ENCODE assay signal across 25 mouse cellular contexts in genomic region chr15:95411949-95412741, GRCm38 (mm10).
A peak's percentile ranks its signal among the peaks of the same experiment; 100 is the strongest.
DNase-seq lines count a peak whose midpoint lies in the region; ATAC-seq and TF ChIP-seq lines count a peak whose summit lies in the region.
"Had no signal": no experiment of that assay in that cellular context is flagged by ENCODE, and none has a peak within 500 bp of the region (broad histone marks: within the 10 kb centered on the region; RNA-seq: fewer than 3 reads in every experiment).

No protein-coding gene starts in this region.

- no peak overlapping the region for H3K27ac ChIP-seq in intestine, embryonic 14.5 days (ENCODE audit: low read depth)
- no peak overlapping the region for H3K27ac ChIP-seq in intestine, embryonic 16.5 days (ENCODE audit: low read length)
- H3K27ac ChIP-seq in hindbrain, embryonic 11.5 days (ENCODE audit: low read depth, low read length): peak overlapping the region; percentile 51
- H3K27ac ChIP-seq in midbrain, embryonic 15.5 days: peak overlapping the region; percentile 34; the same call in 1 of the 2 replicates
- no peak overlapping the region for H3K27ac ChIP-seq in kidney, embryonic 14.5 days (ENCODE audit: low read depth, low read length)
- H3K27ac ChIP-seq: forebrain, embryonic 12.5 days; hindbrain, embryonic 15.5 days; liver, embryonic 13.5 days had no signal

- no peaks in the 10 kb centered on the region for H3K4me1 ChIP-seq in intestine, embryonic 14.5 days (replicated peaks; ENCODE audit: control insufficient read depth, insufficient read depth, low read length)
- H3K4me1 ChIP-seq in intestine, embryonic 16.5 days (ENCODE audit: control insufficient read depth, insufficient read depth, low read length): no peaks in the 10 kb centered on the region
- no peaks in the 10 kb centered on the region for H3K4me1 ChIP-seq in hindbrain, embryonic 11.5 days (replicated peaks; ENCODE audit: control insufficient read depth, insufficient read depth, low read length)
- peaks cover 11% of the 10 kb centered on the region; the same call in 1 of the 2 replicates for H3K4me1 ChIP-seq in midbrain, embryonic 15.5 days
- H3K4me1 ChIP-seq in kidney, embryonic 14.5 days (ENCODE audit: control insufficient read depth, insufficient read depth, low read length): no peaks in the 10 kb centered on the region
- H3K4me1 ChIP-seq: liver, embryonic 13.5 days had no signal

- DNase-seq in intestine, embryonic 14.5 days (ENCODE audit: low spot score): no peak
- DNase-seq in brain, embryonic 14.5 days (ENCODE audit: low read depth): peak; percentile 33
- no peak for DNase-seq in hindbrain, embryonic 11.5 days (ENCODE audit: low spot score)
- DNase-seq in thymus, postnatal 14 days: no peak
- DNase-seq in right cerebral cortex, postnatal 25 days: no peak
- DNase-seq: adrenal gland, adult 8-10 months; B cell, adult 2 months; cerebellum, adult 18-20 months; cerebellum, postnatal 36 days; kidney, adult 11 months; kidney, postnatal 4 days; liver, embryonic 13.5 days; lung, adult 2 months; lung, postnatal 14 days; spleen, adult 18-20 months had no signal

- peak; percentile 64; the same call in 1 of the 2 replicates for ATAC-seq in intestine, embryonic 14.5 days (replicated peaks; ENCODE audit: low FRiP score, low TSS enrichment, low read depth)
- ATAC-seq in intestine, embryonic 16.5 days: no peak
- peak; percentile 59 for ATAC-seq in hindbrain, embryonic 11.5 days (ENCODE audit: low FRiP score)
- ATAC-seq in midbrain, embryonic 15.5 days (replicated peaks): no peak
- ATAC-seq in kidney, embryonic 14.5 days (ENCODE audit: low FRiP score, low TSS enrichment): no peak
- ATAC-seq: activated CD4-positive, CD25-positive, alpha-beta regulatory T cell, adult 4 months had no signal

- H3K36me3 ChIP-seq in intestine, embryonic 14.5 days (ENCODE audit: control insufficient read depth, insufficient read depth, low read length): no peaks in the 10 kb centered on the region
- H3K36me3 ChIP-seq in intestine, embryonic 16.5 days (ENCODE audit: control insufficient read depth, insufficient read depth, low read length): no peaks in the 10 kb centered on the region
- H3K36me3 ChIP-seq in hindbrain, embryonic 11.5 days (ENCODE audit: control insufficient read depth, insufficient read depth, low read length): no peaks in the 10 kb centered on the region
- H3K36me3 ChIP-seq in midbrain, embryonic 15.5 days (replicated peaks): no peaks in the 10 kb centered on the region
- H3K36me3 ChIP-seq in kidney, embryonic 14.5 days (ENCODE audit: control insufficient read depth, insufficient read depth, low read length): no peaks in the 10 kb centered on the region
- H3K36me3 ChIP-seq: G1E; liver, embryonic 13.5 days had no signal

- no peak for TF ChIP-seq POLR2A in brain, embryonic 14.5 days (IDR thresholded peaks at IDR 0.05; ENCODE audit: borderline replicate concordance, extremely low read depth, insufficient read depth, insufficient read length, poor library complexity, severe bottlenecking)

- no peaks in the 10 kb centered on the region for H3K27me3 ChIP-seq in intestine, embryonic 14.5 days (replicated peaks; ENCODE audit: control insufficient read depth, insufficient read depth, low read length)
- no peaks in the 10 kb centered on the region for H3K27me3 ChIP-seq in intestine, embryonic 16.5 days (replicated peaks; ENCODE audit: control insufficient read depth, insufficient read depth, low read length)
- H3K27me3 ChIP-seq in hindbrain, embryonic 11.5 days (ENCODE audit: control insufficient read depth, insufficient read depth, low read length): no peaks in the 10 kb centered on the region
- no peaks in the 10 kb centered on the region for H3K27me3 ChIP-seq in midbrain, embryonic 15.5 days (replicated peaks)
- H3K27me3 ChIP-seq in kidney, embryonic 14.5 days (ENCODE audit: control insufficient read depth, insufficient read depth, low read length): no peaks in the 10 kb centered on the region
- H3K27me3 ChIP-seq: CH12.LX; forebrain, embryonic 12.5 days; hindbrain, embryonic 15.5 days; liver, embryonic 13.5 days had no signal

- no peak overlapping the region for H3K9ac ChIP-seq in intestine, embryonic 14.5 days (ENCODE audit: low read length)
- no peak overlapping the region for H3K9ac ChIP-seq in intestine, embryonic 16.5 days (ENCODE audit: low read depth, low read length)
- H3K9ac ChIP-seq in hindbrain, embryonic 11.5 days (ENCODE audit: low read depth, low read length): no peak overlapping the region
- H3K9ac ChIP-seq in midbrain, embryonic 15.5 days: no peak overlapping the region
- no peak overlapping the region for H3K9ac ChIP-seq in kidney, embryonic 14.5 days (ENCODE audit: low read depth, low read length)
- H3K9ac ChIP-seq: forebrain, embryonic 12.5 days; hindbrain, embryonic 15.5 days; liver, embryonic 13.5 days had no signal

- no peaks in the 10 kb centered on the region for H3K9me3 ChIP-seq in intestine, embryonic 14.5 days (ENCODE audit: control insufficient read depth, low read length)
- no peaks in the 10 kb centered on the region for H3K9me3 ChIP-seq in intestine, embryonic 16.5 days (ENCODE audit: control insufficient read depth, low read length)
- no peaks in the 10 kb centered on the region for H3K9me3 ChIP-seq in hindbrain, embryonic 11.5 days (ENCODE audit: control insufficient read depth, low read length)
- no peaks in the 10 kb centered on the region for H3K9me3 ChIP-seq in midbrain, embryonic 15.5 days
- no peaks in the 10 kb centered on the region for H3K9me3 ChIP-seq in kidney, embryonic 14.5 days (ENCODE audit: control insufficient read depth, low read length)
- H3K9me3 ChIP-seq: forebrain, embryonic 12.5 days; hindbrain, embryonic 15.5 days had no signal

- no peak for TF ChIP-seq CTCF in brain, embryonic 14.5 days (IDR thresholded peaks at IDR 0.05; ENCODE audit: borderline replicate concordance, extremely low read depth, insufficient read depth, insufficient read length)

- no peak overlapping the region for H3K4me2 ChIP-seq in intestine, embryonic 14.5 days (ENCODE audit: low read length)
- H3K4me2 ChIP-seq in intestine, embryonic 16.5 days (ENCODE audit: low read depth, low read length): no peak overlapping the region
- H3K4me2 ChIP-seq in hindbrain, embryonic 11.5 days (replicated peaks; ENCODE audit: low read depth, low read length): no peak overlapping the region
- H3K4me2 ChIP-seq in midbrain, embryonic 15.5 days: no peak overlapping the region
- H3K4me2 ChIP-seq in kidney, embryonic 14.5 days (replicated peaks; ENCODE audit: low read depth, low read length): no peak overlapping the region
- H3K4me2 ChIP-seq: forebrain, embryonic 12.5 days; heart, embryonic 11.5 days; hindbrain, embryonic 15.5 days; liver, embryonic 13.5 days had no signal

- no peak overlapping the region for H3K4me3 ChIP-seq in intestine, embryonic 14.5 days (ENCODE audit: low read depth, low read length)
- no peak overlapping the region for H3K4me3 ChIP-seq in intestine, embryonic 16.5 days (ENCODE audit: low read length)
- no peak overlapping the region for H3K4me3 ChIP-seq in hindbrain, embryonic 11.5 days (ENCODE audit: low read depth, low read length)
- H3K4me3 ChIP-seq in midbrain, embryonic 15.5 days: no peak overlapping the region
- H3K4me3 ChIP-seq in kidney, embryonic 14.5 days (ENCODE audit: low read length): no peak overlapping the region
- H3K4me3 ChIP-seq: erythroblast, embryonic 14.5 days; forebrain, embryonic 12.5 days; hindbrain, embryonic 15.5 days; liver, embryonic 13.5 days had no signal

- WGBS in intestine, embryonic 14.5 days: 62% methylated on average over 5 of the region's 5 CpGs
- 61% methylated on average over 5 of the region's 5 CpGs for WGBS in intestine, embryonic 16.5 days
- WGBS in hindbrain, embryonic 11.5 days: 52% methylated on average over 5 of the region's 5 CpGs
- 37% methylated on average over 5 of the region's 5 CpGs for WGBS in midbrain, embryonic 15.5 days
- 66% methylated on average over 5 of the region's 5 CpGs for WGBS in kidney, embryonic 14.5 days

Comparison
In these comparisons a context has a peak if more than half of its experiments do, and no peak if none do; other contexts are left out.
1. ATAC-seq: peak in intestine, embryonic 14.5 days (single experiment) and hindbrain, embryonic 11.5 days (single experiment); none in intestine, embryonic 16.5 days (single experiment), midbrain, embryonic 15.5 days (single experiment) and kidney, embryonic 14.5 days (single experiment).
2. H3K27ac ChIP-seq: peak in hindbrain, embryonic 11.5 days (single experiment) and midbrain, embryonic 15.5 days (single experiment); none in intestine, embryonic 14.5 days (single experiment), intestine, embryonic 16.5 days (single experiment) and kidney, embryonic 14.5 days (single experiment).